Mouse (Mus musculus) embryonic facial prominence, embryonic 12.5 days (tissue): Measurements from ENCODE around the gene Klk1b3. TPM values are rescaled to one million over a fixed set of nuclear protein-coding genes. Genes with fewer than 3 reads are reported as not detected.

ENCODE experiments used
- polyA plus RNA-seq: library from polyadenylated mRNA; unstranded; fragments of >200 nt; fragmentation: Nextera tagmentation; extraction: Ambion mirVana; gene quantifications from 2 replicates; pipeline ENCODE4 v1.2.1, GENCODE M21; 2016

Klk1b3 gene
- polyA plus RNA-seq, 1 experiment from 2014 or later = not detected

Other genes starting within 250 kb of the Klk1b3 start
- not detected in 2 replicates for gene Klk1b8, start 247.5 kb upstream of the Klk1b3 start, polyA plus RNA-seq
- not detected in 2 replicates for gene Klk1b1, start 231.4 kb upstream of the Klk1b3 start, polyA plus RNA-seq
- gene Klk1b9, start 222.1 kb upstream of the Klk1b3 start, polyA plus RNA-seq = not detected in 2 replicates
- not detected in 2 replicates for gene Klk1b11, start 202.3 kb upstream of the Klk1b3 start, polyA plus RNA-seq
- gene Klk1b26, start 186.0 kb upstream of the Klk1b3 start, polyA plus RNA-seq = not detected in 2 replicates
- gene Klk1b27, start 145.9 kb upstream of the Klk1b3 start, polyA plus RNA-seq = not detected in 2 replicates
- gene Klk1b21, start 95.9 kb upstream of the Klk1b3 start, polyA plus RNA-seq = not detected in 2 replicates
- not detected in 2 replicates for gene Klk1b22, start 85.5 kb upstream of the Klk1b3 start, polyA plus RNA-seq
- gene Klk1b16, start 61.4 kb upstream of the Klk1b3 start, polyA plus RNA-seq = not detected in 2 replicates
- gene Klk1b24, start 10.0 kb upstream of the Klk1b3 start, polyA plus RNA-seq = not detected in 2 replicates
- gene Klk1b4, start 9.2 kb downstream of the Klk1b3 start, polyA plus RNA-seq = not detected in 2 replicates
- not detected in 2 replicates for gene Klk1b5, start 17.8 kb downstream of the Klk1b3 start, polyA plus RNA-seq
- not detected in 2 replicates for gene Klk1, start 27.2 kb downstream of the Klk1b3 start, polyA plus RNA-seq
- gene Gm36864, start 38.0 kb downstream of the Klk1b3 start, polyA plus RNA-seq = 0.15 TPM in 1 of 2 replicates, not detected in the other
- gene 1700028J19Rik, start 48.5 kb downstream of the Klk1b3 start, polyA plus RNA-seq = 0.58 and 0.84 TPM in 2 replicates
- gene 2410002F23Rik, start 48.5 kb downstream of the Klk1b3 start, polyA plus RNA-seq = 208 and 212 TPM in 2 replicates
- gene Acp4, start 59.2 kb downstream of the Klk1b3 start, polyA plus RNA-seq = 0.10 TPM in 1 of 2 replicates, not detected in the other
- gene Gm15517, start 63.3 kb downstream of the Klk1b3 start, polyA plus RNA-seq = not detected in 2 replicates
- 1.9 and 2.3 TPM in 2 replicates for gene Clec11a, start 108.7 kb downstream of the Klk1b3 start, polyA plus RNA-seq
- 2.4 and 3.8 TPM in 2 replicates for gene Shank1, start 112.1 kb downstream of the Klk1b3 start, polyA plus RNA-seq
- 2.9 and 3.3 TPM in 2 replicates for gene Syt3, start 185.9 kb downstream of the Klk1b3 start, polyA plus RNA-seq
- 0.86 and 1.1 TPM in 2 replicates for gene 1700008O03Rik, start 187.6 kb downstream of the Klk1b3 start, polyA plus RNA-seq
- 2.3 and 2.6 TPM in 2 replicates for gene Lrrc4b, start 230.8 kb downstream of the Klk1b3 start, polyA plus RNA-seq